Mouse (Mus musculus): ENCODE measurements around the gene Dimt1.

- no peak for TF ChIP-seq CTCF (conservative IDR thresholded peaks at IDR 0.05; ENCODE audit: insufficient read depth, insufficient read length, low read depth, low read length)
- no peak for TF ChIP-seq POLR2A (IDR thresholded peaks at IDR 0.05; ENCODE audit: low read depth, low read length)
Observed at GRCm38 (mm10) chr13:106929201-106929600, 17.7 kb upstream of the Dimt1 start.
